Mouse (Mus musculus) embryonic fibroblast, embryonic 13.5 days (primary cell): ENCODE results near the gene Acot7. TPM values are rescaled to one million over a fixed set of nuclear protein-coding genes. Genes with fewer than 3 reads are reported as not detected.
A peak's percentile ranks its signal among the peaks of the same experiment; 100 is the strongest.
"Not testable (repeated sequence)": the region's sequence is repeated elsewhere in the genome, so short reads cannot be mapped to it uniquely, and the experiment has no call there.

Source experiments
- H3K27ac ChIP-seq: 2 replicates; pipeline ENCODE4 v1.5.1; 2012; ENCODE audit warnings: low read length, control low read depth, inconsistent platforms; ENCODE audit not compliant: insufficient read depth
- H3K4me1 ChIP-seq: 2 replicates; pipeline ENCODE4 v1.6.1; 2011; ENCODE audit warnings: low read length; ENCODE audit not compliant: control insufficient read depth, insufficient read depth
- H3K4me3 ChIP-seq: 2 replicates; pipeline ENCODE4 v1.5.1; 2011; ENCODE audit warnings: mild to moderate bottlenecking, control low read depth, low read length; ENCODE audit not compliant: insufficient read depth
- CTCF ChIP-seq: IDR thresholded peaks from 2 replicates; pipeline ENCODE4 v1.5.1; 2011; ENCODE audit warnings: mild to moderate bottlenecking, control low read depth, low read length, moderate library complexity, borderline replicate concordance; ENCODE audit not compliant: insufficient read depth
- POLR2A ChIP-seq: IDR thresholded peaks from 2 replicates; pipeline ENCODE4 v1.6.1; 2011; ENCODE audit warnings: low read depth, mild to moderate bottlenecking, control low read depth, low read length, moderate library complexity
- polyA plus RNA-seq: library from polyadenylated mRNA; stranded (reverse); fragments of >200 nt; gene quantifications from 2 replicates; pipeline ENCODE4 v1.2.4, GENCODE M21; 2011; ENCODE audit warnings: low read depth; ENCODE audit not compliant: missing spikeins, insufficient read length

Gene Acot7
- polyA plus RNA-seq, 1 experiment: 79.9 TPM

GRCm38 (mm10) chr4:152214871-152215415 is 37.0 kb downstream of the Acot7 start:
- peaks cover 7% of the 10 kb centered on the region; the same call in 1 of the 2 replicates for H3K4me1 ChIP-seq
- TF ChIP-seq POLR2A (no peak), CTCF (no peak)
- H3K27ac ChIP-seq: no peak overlapping the region
- no peak overlapping the region for H3K4me3 ChIP-seq

- Histone ChIP-seq H3K4me3 (no peak overlapping the region), H3K27ac (no peak overlapping the region), H3K4me1 (peaks cover 8% of the 10 kb centered on the region; the same call in 1 of the 2 replicates)
- no peak for TF ChIP-seq POLR2A
- no peak for TF ChIP-seq CTCF
Measured at GRCm38 (mm10) chr4:152219591-152219990, 41.7 kb downstream of the Acot7 start.

- no peak overlapping the region for H3K27ac ChIP-seq
- peaks cover 8% of the 10 kb centered on the region; the same call in 1 of the 2 replicates for H3K4me1 ChIP-seq
- TF ChIP-seq CTCF (no peak), POLR2A (no peak)
- no peak overlapping the region for H3K4me3 ChIP-seq
Measured at GRCm38 (mm10) chr4:152220771-152221410, 43.0 kb downstream of the Acot7 start.

GRCm38 (mm10) chr4:152221411-152221887 is 43.5 kb downstream of the Acot7 start:
- H3K27ac ChIP-seq: no peak overlapping the region

GRCm38 (mm10) chr4:152222111-152222510 is 44.2 kb downstream of the Acot7 start:
- Histone ChIP-seq H3K4me1 (peaks cover 10% of the 10 kb centered on the region; the same call in 1 of the 2 replicates), H3K4me3 (no peak overlapping the region), H3K27ac (no peak overlapping the region)
- TF ChIP-seq POLR2A: no peak
- no peak for TF ChIP-seq CTCF

More at GRCm38 (mm10) chr4:152221411-152221887, 43.5 kb downstream of the Acot7 start:
- Histone ChIP-seq H3K4me3 (no peak overlapping the region), H3K4me1 (peaks cover 8% of the 10 kb centered on the region; the same call in 1 of the 2 replicates)
- TF ChIP-seq POLR2A (no peak), CTCF (no peak)

- TF ChIP-seq POLR2A: no peak
- no peak for TF ChIP-seq CTCF
- Histone ChIP-seq H3K4me3 (no peak overlapping the region), H3K4me1 (peaks cover 10% of the 10 kb centered on the region; the same call in 1 of the 2 replicates), H3K27ac (no peak overlapping the region)
Measured at GRCm38 (mm10) chr4:152222513-152222912, 44.6 kb downstream of the Acot7 start.

- H3K4me1 ChIP-seq: peaks cover 10% of the 10 kb centered on the region; the same call in 1 of the 2 replicates
- no peak overlapping the region for H3K4me3 ChIP-seq
- no peak overlapping the region for H3K27ac ChIP-seq
- no peak for TF ChIP-seq CTCF
- TF ChIP-seq POLR2A: no peak
Measured at GRCm38 (mm10) chr4:152224156-152224555, 46.2 kb downstream of the Acot7 start.

- no peak for TF ChIP-seq POLR2A
- no peak for TF ChIP-seq CTCF
- Histone ChIP-seq H3K4me3 (no peak overlapping the region), H3K4me1 (peaks cover 7% of the 10 kb centered on the region; the same call in 1 of the 2 replicates), H3K27ac (peak overlapping the region; percentile 55)
Measured at GRCm38 (mm10) chr4:152226901-152227486, 49.1 kb downstream of the Acot7 start.

- H3K27ac ChIP-seq: peak overlapping the region; percentile 0; the same call in 1 of the 2 replicates
- no peak for TF ChIP-seq POLR2A
- 0 out of 2 replicates have a peak, but pooled peaks cover 2% of the 10 kb centered on the region for H3K4me1 ChIP-seq
- no peak overlapping the region for H3K4me3 ChIP-seq
Measured at GRCm38 (mm10) chr4:152227749-152228527, 50.0 kb downstream of the Acot7 start.

GRCm38 (mm10) chr4:152230331-152230730 is 52.4 kb downstream of the Acot7 start:
- not testable (repeated sequence) for H3K4me1 ChIP-seq, H3K4me3 ChIP-seq, H3K27ac ChIP-seq
